Mouse (Mus musculus) cerebellum, adult 9-11 months (tissue): ENCODE results near the gene Gm614.
A peak's percentile ranks its signal among the peaks of the same experiment; 100 is the strongest.

Source experiments
- DNase-seq: peaks from one replicate; pipeline ENCODE4 v3.0.0; 2022

Gm614 gene

DNA sequence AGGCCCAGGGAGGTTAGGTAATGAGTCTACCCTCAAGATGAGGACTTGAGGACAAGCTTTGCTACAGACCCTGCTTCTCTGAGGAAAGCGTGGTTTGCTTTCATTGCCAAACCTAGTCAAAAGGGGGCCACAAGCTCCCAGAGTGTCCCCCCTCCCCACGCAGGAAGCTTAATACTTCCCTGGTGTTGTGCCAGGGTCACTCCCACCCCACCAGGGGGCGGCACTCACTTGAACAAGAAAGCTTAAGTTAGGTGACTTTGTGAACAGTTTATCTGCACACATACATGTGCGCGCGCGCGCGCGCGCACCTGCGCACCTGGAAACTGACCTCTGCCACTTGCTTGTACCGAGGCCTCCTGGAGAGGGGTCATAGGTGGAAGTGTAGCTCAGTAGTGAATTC is 7.2 kb downstream of the Gm614 start:
- no peak for DNase-seq

DNA sequence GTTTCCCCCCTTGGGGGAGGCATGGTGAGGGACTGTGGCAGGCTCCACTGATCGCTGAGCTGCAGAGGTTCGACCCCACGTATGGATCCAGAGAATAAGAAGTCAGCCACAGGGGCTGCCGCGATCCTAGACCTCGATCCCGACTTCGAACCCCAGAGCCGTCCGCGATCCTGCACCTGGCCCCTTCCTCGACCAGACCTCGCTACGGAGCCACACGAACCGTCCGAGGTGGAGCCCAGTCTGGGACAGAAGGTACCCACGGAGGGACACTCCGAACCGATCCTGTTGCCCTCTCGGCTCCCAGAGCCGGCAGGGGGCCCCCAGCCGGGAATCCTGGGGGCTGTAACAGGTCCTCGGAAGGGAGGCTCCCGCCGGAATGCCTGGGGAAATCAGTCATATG is 9.1 kb downstream of the Gm614 start:
- no peak for DNase-seq

DNA sequence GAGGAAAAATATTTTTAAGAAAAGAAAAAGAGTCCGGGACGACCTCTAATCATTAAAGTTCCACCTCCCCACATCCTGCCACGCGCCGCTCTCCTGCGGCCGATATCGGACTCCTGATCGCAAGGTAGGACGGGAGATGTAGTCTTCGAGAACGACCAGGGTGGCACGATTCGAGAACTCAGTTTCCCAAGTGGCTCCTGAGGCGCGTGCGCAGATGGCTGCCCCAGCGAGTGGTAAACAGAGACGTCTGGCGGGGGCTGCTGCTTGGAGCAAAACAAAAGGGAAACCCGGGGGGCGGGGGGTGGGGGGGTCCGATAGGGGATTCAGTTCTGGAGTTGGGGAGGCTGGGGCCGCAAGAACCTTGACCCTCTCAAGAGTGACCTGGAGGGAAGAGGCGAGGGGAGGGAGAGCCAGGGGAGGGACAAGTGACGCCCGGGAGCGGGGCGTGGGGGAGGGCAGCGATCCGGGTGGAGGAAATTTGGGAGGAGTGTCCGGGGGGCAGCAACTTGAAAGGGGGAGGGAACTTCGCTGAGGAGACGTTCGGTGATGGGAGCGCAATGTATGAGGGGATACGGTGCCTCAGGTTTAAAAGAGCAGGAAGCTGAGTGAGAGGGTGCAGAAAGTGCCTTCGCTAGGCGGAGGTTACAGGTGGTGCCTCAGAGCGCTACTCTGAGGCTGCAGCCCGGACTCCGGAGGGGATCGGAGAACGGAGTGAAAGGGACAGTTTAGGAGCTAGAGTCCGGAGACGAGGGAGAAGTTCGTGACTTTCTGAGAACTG is 9.7 kb downstream of the Gm614 start, which contains the start of gene Foxo4:
TSS of gene Foxo4 (plus strand) at position 577 of the 778 bp plus-strand sequence.
- peak; percentile 90 for DNase-seq

DNA sequence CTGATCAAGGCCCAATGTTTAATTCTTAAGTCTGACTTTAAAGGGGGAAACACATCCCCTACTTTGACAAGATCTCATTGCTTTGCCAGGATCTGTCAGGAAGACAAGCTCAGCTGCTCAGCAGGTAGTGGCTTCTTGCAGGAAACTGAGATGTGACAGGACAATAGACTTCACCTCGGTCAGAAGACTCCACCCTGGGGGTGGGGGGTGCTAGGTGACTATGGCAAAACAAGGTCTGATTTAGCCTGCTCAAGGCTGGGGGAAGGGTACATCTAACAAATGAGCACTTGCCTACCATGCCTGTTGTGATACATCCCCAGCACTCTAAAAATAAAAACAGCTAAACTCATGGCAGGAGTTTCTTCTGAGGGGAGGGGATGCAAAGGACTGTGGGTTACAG is 18.8 kb downstream of the Gm614 start:
- no peak for DNase-seq

DNA sequence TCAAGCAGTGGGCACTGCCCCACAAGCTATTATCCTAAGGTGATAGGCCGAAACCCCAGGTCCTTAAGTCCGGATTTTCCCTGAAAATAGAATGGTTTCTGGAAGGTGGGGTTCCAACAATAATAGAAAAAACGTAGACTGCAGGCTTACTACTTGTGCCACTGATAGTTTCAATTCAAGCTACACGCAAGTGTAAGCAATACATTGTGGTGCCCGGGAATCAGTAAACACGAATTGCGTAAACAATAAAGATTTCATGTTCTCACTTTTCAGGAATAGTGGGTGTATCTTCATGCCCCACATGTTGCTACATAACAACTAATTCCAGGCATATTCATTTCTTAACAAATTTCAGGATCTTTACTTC is 41.0 kb downstream of the Gm614 start:
- no peak for DNase-seq

DNA sequence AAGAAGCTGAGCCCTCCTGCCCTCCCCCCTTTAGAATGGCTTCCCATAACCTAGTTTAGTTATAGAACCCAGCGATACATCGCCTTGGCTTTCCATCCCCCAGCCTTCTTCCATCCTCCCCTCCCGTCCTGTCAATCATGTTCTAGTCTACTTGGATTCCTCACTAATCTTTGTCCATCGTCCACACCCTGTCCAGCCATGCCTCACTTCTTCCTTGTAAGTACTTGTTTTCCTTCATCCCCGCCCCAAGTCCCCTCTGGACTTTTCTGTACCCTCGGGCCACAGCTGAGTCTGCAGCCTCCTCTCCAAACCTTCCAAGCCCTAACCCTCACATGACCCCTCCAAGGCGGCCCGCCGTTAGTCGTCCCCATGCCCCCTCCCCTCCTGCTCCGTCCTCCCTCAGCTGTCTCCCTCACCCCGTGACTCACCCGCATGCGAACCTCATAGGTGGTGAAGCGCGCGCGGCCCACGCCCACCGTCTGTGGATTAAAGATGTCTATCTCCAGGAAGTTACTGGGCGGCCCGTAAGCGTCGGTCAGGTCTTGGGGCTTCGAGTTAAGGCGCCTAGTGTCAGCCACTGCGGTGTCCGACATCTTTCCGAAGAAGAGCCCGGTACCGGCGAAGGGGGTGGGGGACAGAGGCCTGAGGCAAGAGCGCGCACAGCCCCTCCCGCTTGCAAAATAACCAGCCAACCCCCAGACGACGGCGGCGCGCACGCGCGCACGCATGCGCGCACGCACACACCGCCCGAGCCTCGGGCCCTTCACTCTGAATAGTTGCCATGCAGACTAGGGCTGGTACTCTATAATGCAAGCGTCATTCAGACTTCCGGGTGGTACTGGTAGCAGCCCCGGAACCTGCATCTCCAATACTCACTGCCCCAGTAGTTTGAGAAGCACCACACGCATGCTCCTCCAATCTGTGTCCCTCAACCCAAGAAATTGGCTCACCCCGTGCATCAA is 41.7 kb downstream of the Gm614 start, which contains the start of gene Snx12:
TSS of gene Snx12 (minus strand) at position 730 of the 962 bp plus-strand sequence.
- DNase-seq: peak; percentile 95
